Mouse (Mus musculus) hindbrain, embryonic 10.5 days (tissue): Measurements from ENCODE around the gene Btbd9. TPM values are rescaled to one million over a fixed set of nuclear protein-coding genes. Genes with fewer than 3 reads are reported as not detected.
A peak's percentile ranks its signal among the peaks of the same experiment; 100 is the strongest.

Experiments
- DNase-seq: peaks from one replicate; pipeline ENCODE4 v3.0.0-alpha.2; 2017; ENCODE audit warnings: low spot score
- H3K27ac ChIP-seq: fragments of 300-500 bp; sonication (generic); 2 replicates; pipeline ENCODE4 v1.5.1; 2016; ENCODE audit warnings: mild to moderate bottlenecking, moderate library complexity
- H3K27me3 ChIP-seq: fragments of 300-500 bp; sonication (generic); 2 replicates; pipeline ENCODE4 v1.6.1; 2016; ENCODE audit warnings: mild to moderate bottlenecking; ENCODE audit not compliant: poor library complexity, insufficient read depth, severe bottlenecking
- H3K36me3 ChIP-seq: fragments of 300-500 bp; sonication (generic); 2 replicates; pipeline ENCODE4 v1.6.1; 2016; ENCODE audit warnings: mild to moderate bottlenecking, moderate library complexity
- H3K4me1 ChIP-seq: fragments of 300-500 bp; sonication (generic); replicated peaks from 2 replicates; pipeline ENCODE4 v1.6.1; 2016; ENCODE audit warnings: mild to moderate bottlenecking
- H3K4me3 ChIP-seq: fragments of 300-500 bp; sonication (generic); 2 replicates; pipeline ENCODE4 v1.5.1; 2016; ENCODE audit warnings: mild to moderate bottlenecking, moderate library complexity
- H3K9me3 ChIP-seq: fragments of 300-500 bp; sonication (generic); 2 replicates; pipeline ENCODE4 v1.6.1; 2016; ENCODE audit warnings: mild to moderate bottlenecking, moderate library complexity
- WGBS: fragments of 180-500 bp; shearing (Covaris S2); methylation state at CpG from one replicate; pipeline ENCODE4 v1.1.7; 2016; 5-methylcytosine and 5-hydroxymethylcytosine counted together
- polyA plus RNA-seq: library from polyadenylated mRNA; unstranded; fragments of >200 nt; fragmentation: Nextera tagmentation; extraction: Ambion mirVana; gene quantifications from 2 replicates; pipeline ENCODE4 v1.2.1, GENCODE M21; 2016

Gene Btbd9
- polyA plus RNA-seq, 1 experiment from 2014 or later = 67.3 TPM

GRCm38 (mm10) chr17:30272769-30273168, 303.5 kb downstream of the Btbd9 start:
- Histone ChIP-seq H3K4me3 (no peak overlapping the region), H3K4me1 (no peaks in the 10 kb centered on the region), H3K36me3 (no peaks in the 10 kb centered on the region), H3K27ac (no peak overlapping the region), H3K9me3 (no peaks in the 10 kb centered on the region), H3K27me3 (no peaks in the 10 kb centered on the region)
- WGBS = 91% methylated on average over 6 of the region's 6 CpGs
- DNase-seq = no peak

- no peaks in the 10 kb centered on the region for H3K27me3 ChIP-seq
- WGBS = 81% methylated on average over 11 of the region's 11 CpGs
- H3K4me3 ChIP-seq = no peak overlapping the region
- 0 out of 2 replicates have a peak, but pooled peaks cover 4% of the 10 kb centered on the region for H3K4me1 ChIP-seq
- 0 out of 2 replicates have a peak overlapping the region, but pooled peaks have one; percentile 5 for H3K27ac ChIP-seq
- no peak for DNase-seq
- H3K36me3 ChIP-seq = 0 out of 2 replicates have a peak, but pooled peaks cover 2% of the 10 kb centered on the region
- no peaks in the 10 kb centered on the region for H3K9me3 ChIP-seq
Measured at GRCm38 (mm10) chr17:30269136-30270063, 306.9 kb downstream of the Btbd9 start.

- no peaks in the 10 kb centered on the region for H3K9me3 ChIP-seq
- H3K27ac ChIP-seq = no peak overlapping the region
- 0 out of 2 replicates have a peak, but pooled peaks cover 4% of the 10 kb centered on the region for H3K4me1 ChIP-seq
- DNase-seq = no peak
- 90% methylated on average over 8 of the region's 8 CpGs for WGBS
- H3K27me3 ChIP-seq = no peaks in the 10 kb centered on the region
- H3K4me3 ChIP-seq = no peak overlapping the region
- H3K36me3 ChIP-seq = 0 out of 2 replicates have a peak, but pooled peaks cover 2% of the 10 kb centered on the region
Measured at GRCm38 (mm10) chr17:30268456-30268855, 307.8 kb downstream of the Btbd9 start.

- H3K27ac ChIP-seq = no peak overlapping the region
- H3K4me3 ChIP-seq = no peak overlapping the region
- WGBS = 77% methylated on average over 5 of the region's 5 CpGs
- 0 out of 2 replicates have a peak, but pooled peaks cover 2% of the 10 kb centered on the region for H3K36me3 ChIP-seq
- no peaks in the 10 kb centered on the region for H3K9me3 ChIP-seq
- no peaks in the 10 kb centered on the region for H3K27me3 ChIP-seq
- DNase-seq = no peak
- H3K4me1 ChIP-seq = peaks cover 7% of the 10 kb centered on the region
Measured at GRCm38 (mm10) chr17:30267432-30267973, 308.8 kb downstream of the Btbd9 start.

GRCm38 (mm10) chr17:30263535-30263934, 312.8 kb downstream of the Btbd9 start:
- no peaks in the 10 kb centered on the region for H3K9me3 ChIP-seq
- DNase-seq = no peak
- 0 out of 2 replicates have a peak, but pooled peaks cover 2% of the 10 kb centered on the region for H3K36me3 ChIP-seq
- H3K4me3 ChIP-seq = no peak overlapping the region
- no peak overlapping the region for H3K27ac ChIP-seq
- H3K4me1 ChIP-seq = peaks cover 44% of the 10 kb centered on the region
- no peaks in the 10 kb centered on the region for H3K27me3 ChIP-seq
- whole genome bisulfite sequencing = 85% methylated on average over 2 of the region's 2 CpGs

GRCm38 (mm10) chr17:30262943-30263342, 313.3 kb downstream of the Btbd9 start:
- Histone ChIP-seq H3K9me3 (no peaks in the 10 kb centered on the region), H3K4me3 (no peak overlapping the region), H3K4me1 (peaks cover 50% of the 10 kb centered on the region), H3K36me3 (0 out of 2 replicates have a peak, but pooled peaks cover 2% of the 10 kb centered on the region), H3K27ac (peak overlapping the region; percentile 64; the same call in 1 of the 2 replicates), H3K27me3 (no peaks in the 10 kb centered on the region)
- DNase-seq = no peak
- WGBS = 90% methylated on average over 6 of the region's 6 CpGs

GRCm38 (mm10) chr17:30262440-30262839, 313.8 kb downstream of the Btbd9 start:
- Histone ChIP-seq H3K9me3 (no peaks in the 10 kb centered on the region), H3K4me3 (no peak overlapping the region), H3K27me3 (no peaks in the 10 kb centered on the region), H3K27ac (peak overlapping the region; percentile 64), H3K36me3 (0 out of 2 replicates have a peak, but pooled peaks cover 2% of the 10 kb centered on the region), H3K4me1 (peaks cover 52% of the 10 kb centered on the region)
- DNase-seq = no peak
- whole genome bisulfite sequencing = 78% methylated on average over 4 of the region's 4 CpGs

GRCm38 (mm10) chr17:30261983-30262340, 314.3 kb downstream of the Btbd9 start:
- no peak for DNase-seq
- H3K27me3 ChIP-seq = no peaks in the 10 kb centered on the region
- H3K4me1 ChIP-seq = peaks cover 56% of the 10 kb centered on the region
- H3K36me3 ChIP-seq = 0 out of 2 replicates have a peak, but pooled peaks cover 2% of the 10 kb centered on the region
- no peak overlapping the region for H3K4me3 ChIP-seq
- no peaks in the 10 kb centered on the region for H3K9me3 ChIP-seq
- H3K27ac ChIP-seq = peak overlapping the region; percentile 66
- 71% methylated on average over 3 of the region's 3 CpGs for WGBS

- Histone ChIP-seq H3K4me3 (no peak overlapping the region), H3K9me3 (no peaks in the 10 kb centered on the region), H3K27me3 (no peaks in the 10 kb centered on the region), H3K27ac (peak overlapping the region; percentile 66), H3K36me3 (no peaks in the 10 kb centered on the region), H3K4me1 (peaks cover 61% of the 10 kb centered on the region)
- 79% methylated on average over 10 of the region's 10 CpGs for whole genome bisulfite sequencing
- no peak for DNase-seq
Measured at GRCm38 (mm10) chr17:30261307-30261982, 314.8 kb downstream of the Btbd9 start.

- 0 out of 2 replicates have a peak overlapping the region, but pooled peaks have one; percentile 40 for H3K27ac ChIP-seq
- no peak for DNase-seq
- H3K4me1 ChIP-seq = peaks cover 68% of the 10 kb centered on the region
- no peaks in the 10 kb centered on the region for H3K9me3 ChIP-seq
- no peak overlapping the region for H3K4me3 ChIP-seq
- H3K36me3 ChIP-seq = no peaks in the 10 kb centered on the region
- no peaks in the 10 kb centered on the region for H3K27me3 ChIP-seq
- WGBS = 59% methylated on average over 6 of the region's 6 CpGs
Measured at GRCm38 (mm10) chr17:30260641-30261306, 315.5 kb downstream of the Btbd9 start.

GRCm38 (mm10) chr17:30259938-30260337, 316.4 kb downstream of the Btbd9 start:
- peaks cover 77% of the 10 kb centered on the region for H3K4me1 ChIP-seq

GRCm38 (mm10) chr17:30258480-30258879, 317.8 kb downstream of the Btbd9 start:
- WGBS = 68% methylated on average over 4 of the region's 4 CpGs
- Histone ChIP-seq H3K27me3 (no peaks in the 10 kb centered on the region), H3K4me3 (no peak overlapping the region), H3K9me3 (no peaks in the 10 kb centered on the region), H3K36me3 (no peaks in the 10 kb centered on the region), H3K27ac (peak overlapping the region; percentile 71), H3K4me1 (peaks cover 91% of the 10 kb centered on the region)
- DNase-seq = no peak

More at GRCm38 (mm10) chr17:30259938-30260337, 316.4 kb downstream of the Btbd9 start:
- no peak overlapping the region for H3K4me3 ChIP-seq
- H3K27ac ChIP-seq = peak overlapping the region; percentile 40
- WGBS = 75% methylated on average over 6 of the region's 6 CpGs
- no peaks in the 10 kb centered on the region for H3K9me3 ChIP-seq
- no peak for DNase-seq
- no peaks in the 10 kb centered on the region for H3K27me3 ChIP-seq
- H3K36me3 ChIP-seq = no peaks in the 10 kb centered on the region
